Mouse (Mus musculus): ENCODE measurements at regions not wholly inside any gene's neighbourhood (a gene's known extent, or its start where the extent isn't known, plus 50 kb on each side); places are given as distances from the start of the nearest gene placed in this dataset.
A peak's percentile ranks its signal among the peaks of the same experiment; 100 is the strongest.

DNA sequence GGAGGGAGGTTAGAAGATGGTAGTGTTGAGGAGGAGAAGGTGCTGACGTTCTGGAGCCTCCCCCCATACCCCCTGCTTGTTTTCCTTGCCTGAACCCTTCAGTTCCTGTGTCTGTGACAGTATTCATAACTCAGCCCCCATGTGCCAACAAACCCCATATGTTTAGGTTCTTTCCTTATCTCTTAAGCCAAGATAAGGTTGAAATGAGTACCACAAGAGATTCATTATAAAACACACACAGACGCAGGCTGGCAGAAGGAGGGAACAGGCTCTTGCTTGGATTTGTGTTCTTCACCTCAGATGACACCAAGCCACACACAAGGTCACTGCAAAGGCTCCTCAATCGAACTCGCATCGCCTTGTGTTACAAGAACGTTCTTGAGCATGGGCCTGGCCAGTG, 162.9 kb upstream of the Arid2 start:
- no peak for ATAC-seq (ENCODE audit: low TSS enrichment)

DNA sequence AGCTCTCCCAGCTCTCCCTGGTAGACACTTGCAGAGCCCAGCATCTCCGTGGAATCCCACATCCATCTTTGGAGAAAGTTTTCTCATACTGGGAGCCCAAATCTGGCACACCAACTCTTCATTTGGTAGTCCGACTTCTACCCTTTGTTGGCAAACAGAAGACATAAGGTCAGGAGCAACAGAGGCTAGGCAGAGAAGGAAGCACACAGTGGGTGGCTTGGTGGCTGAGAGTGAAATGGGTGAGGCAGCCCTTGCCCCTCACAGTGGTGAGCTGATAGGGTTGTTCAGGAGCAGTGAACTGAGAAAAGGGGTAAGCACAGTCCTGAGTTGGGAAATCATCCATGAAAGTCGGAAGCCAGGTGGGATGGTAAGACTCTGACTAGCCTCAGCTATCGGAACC, 157.6 kb upstream of the Arid2 start:
- no peak for ATAC-seq (ENCODE audit: low TSS enrichment)

DNA sequence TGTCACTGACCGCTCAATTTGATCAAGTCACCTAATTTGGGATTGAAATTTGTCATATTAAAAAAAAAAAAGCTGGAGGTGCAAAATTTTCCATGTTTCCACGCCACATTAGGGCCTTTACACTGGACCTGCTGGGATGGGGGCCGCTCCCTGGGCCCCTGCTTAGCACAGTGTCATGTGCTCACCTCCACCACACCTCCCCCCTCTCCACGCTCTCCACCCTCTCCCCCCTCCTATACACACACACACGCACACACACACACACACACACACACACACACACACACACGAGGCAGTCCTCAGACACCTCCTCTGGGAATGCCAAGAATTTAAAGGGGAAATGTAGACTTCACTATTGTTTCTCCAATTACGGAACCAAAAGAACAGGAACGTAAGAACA, 156.8 kb upstream of the Arid2 start:
- no peak for ATAC-seq (ENCODE audit: low TSS enrichment)

DNA sequence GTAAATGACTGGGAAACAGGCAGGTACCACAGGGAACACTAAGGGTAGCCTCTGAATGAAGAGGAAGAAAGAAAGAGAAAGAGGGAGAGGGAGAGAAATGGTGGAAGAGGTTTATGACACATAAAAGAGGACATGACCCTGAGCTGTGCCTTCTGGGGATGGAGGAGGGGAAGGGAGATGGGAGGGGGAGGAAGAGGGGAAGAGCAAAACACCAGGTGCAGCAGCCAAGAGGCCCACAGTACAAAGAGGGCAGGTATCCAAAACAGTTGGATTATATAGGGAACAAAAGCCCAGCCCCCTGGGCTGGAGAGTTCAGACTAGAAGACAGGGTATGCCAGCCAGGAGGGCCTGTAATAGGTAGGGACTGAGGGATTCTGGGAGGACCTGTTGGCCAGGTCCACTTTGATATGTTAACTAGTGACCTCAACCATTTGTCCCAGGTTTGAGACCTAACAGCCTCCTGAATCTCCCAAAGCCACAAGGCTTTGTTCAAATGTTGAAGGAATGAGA, 155.7 kb upstream of the Arid2 start:
- ATAC-seq (ENCODE audit: low TSS enrichment), result no peak

DNA sequence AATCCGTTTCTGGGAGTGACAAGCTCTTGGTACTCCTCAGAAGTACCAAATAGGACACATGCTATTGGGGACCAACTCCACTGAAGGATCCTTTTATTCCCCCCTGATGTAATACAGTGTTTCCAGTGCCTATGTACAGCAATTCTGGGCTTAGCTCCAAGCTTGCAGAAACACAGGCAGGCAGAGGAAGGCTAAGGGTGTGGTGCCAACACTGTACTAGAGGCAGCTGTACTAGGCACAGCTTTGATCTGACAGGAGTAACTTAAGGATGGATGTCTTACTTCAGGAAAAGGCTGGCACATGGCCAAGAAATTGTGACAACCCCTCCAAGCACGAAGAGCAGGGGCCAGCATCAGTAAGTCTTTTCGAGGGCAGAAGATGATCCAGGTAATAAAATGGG, 154.7 kb upstream of the Arid2 start:
- ATAC-seq (ENCODE audit: low TSS enrichment), result peak; percentile 80

DNA sequence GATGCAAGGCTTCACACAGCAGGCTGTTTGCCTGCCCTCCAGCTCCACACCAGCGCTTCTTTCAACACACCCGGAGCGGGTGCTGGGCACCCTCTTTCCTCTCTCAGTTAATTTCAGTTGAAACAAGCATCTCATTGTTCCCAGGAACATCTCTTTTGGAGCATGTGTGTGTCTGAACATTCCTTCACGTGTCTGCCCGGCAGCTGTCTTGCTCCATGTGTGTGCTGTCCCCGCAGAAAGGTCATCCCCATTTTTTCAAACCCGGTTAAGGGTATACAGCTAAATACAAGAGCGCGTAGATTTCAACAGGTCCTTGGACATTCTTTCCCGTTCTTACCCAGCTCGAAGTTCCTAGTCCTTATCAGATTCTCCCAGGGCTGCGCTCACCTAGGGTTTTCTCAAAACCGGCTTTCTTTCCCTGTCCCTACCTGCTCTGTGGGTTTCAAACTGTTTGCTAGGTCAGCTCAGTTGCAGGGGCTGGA, 152.0 kb upstream of the Arid2 start:
- no peak for ATAC-seq (ENCODE audit: low TSS enrichment)

DNA sequence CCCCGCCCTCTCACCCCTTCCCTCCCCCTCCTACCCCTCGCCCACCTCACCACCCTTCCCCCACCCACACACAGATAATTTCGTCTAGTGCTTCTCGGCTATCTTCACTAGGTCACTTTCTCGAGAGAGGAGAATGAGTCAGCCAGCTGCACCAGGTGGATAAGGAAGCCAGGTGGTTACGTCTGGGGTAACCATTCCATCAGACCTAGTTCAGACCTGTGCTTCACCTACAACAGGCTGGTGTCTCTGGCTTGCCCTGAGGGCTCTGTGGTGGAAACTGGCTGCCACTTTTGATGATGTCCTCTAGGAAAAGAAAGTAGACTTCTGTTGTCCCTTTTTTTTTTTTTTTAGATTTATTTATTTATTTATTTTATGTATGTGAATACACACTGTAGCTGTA, 151.5 kb upstream of the Arid2 start:
- no peak for ATAC-seq (ENCODE audit: low TSS enrichment)

DNA sequence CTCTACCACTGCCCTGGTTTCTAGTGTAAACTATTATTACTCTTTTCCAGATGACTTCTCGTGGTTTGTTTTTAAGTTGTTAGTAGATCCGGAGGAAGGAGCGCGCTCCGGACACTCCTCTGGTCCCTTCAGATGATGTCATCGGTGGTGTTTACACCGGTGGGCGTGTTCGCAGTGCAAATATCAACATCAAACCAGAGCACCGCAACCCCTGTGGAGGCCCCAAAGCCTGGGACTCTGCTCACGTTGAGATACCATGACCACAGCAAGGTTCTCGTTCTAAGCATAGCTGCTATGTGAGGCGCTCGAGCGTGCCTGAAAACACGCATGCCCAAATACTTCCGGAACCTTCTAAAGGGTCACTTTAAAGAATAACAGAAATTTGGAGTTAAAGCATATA, 149.8 kb upstream of the Arid2 start:
- ATAC-seq (ENCODE audit: low TSS enrichment), result no peak

DNA sequence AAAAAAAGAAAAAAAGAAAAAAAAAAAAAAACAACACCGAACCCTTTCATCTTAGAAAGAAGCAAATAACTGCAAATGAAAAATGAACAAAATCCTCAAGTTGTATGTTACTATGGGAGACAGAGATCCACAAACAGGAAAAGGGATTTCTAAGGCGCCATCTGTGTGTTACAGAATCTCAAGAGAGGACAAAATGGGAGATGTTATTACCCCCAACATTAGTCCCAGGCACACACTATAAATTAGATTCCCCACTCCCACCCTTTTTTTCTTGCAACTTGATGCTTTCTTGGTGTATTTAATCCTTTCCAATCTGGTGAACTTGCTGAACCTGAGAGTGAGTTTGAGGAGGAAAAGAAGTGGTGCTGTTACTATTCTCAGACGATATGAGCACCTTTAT, 149.4 kb upstream of the Arid2 start:
- ATAC-seq (ENCODE audit: low TSS enrichment), result no peak

DNA sequence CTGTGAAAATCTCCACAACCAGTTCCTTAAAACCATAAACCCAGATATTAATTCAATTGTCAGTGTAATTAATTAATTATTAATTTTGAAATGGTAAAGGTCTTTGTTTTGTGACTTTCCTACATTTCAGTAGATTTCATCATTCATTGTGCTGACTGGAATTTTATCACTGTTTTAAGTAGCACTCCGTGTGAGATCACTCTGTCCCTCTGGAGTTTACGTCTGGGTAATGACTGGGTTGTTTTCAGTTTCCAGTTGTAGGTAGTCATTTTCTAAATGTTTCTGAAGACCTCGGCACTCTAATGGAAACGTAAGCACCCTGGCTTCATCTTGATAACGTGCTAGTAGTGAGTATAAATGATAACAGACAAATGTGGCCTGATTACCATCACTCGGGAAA, 133.8 kb upstream of the Arid2 start:
- no peak for ATAC-seq (ENCODE audit: low TSS enrichment)

DNA sequence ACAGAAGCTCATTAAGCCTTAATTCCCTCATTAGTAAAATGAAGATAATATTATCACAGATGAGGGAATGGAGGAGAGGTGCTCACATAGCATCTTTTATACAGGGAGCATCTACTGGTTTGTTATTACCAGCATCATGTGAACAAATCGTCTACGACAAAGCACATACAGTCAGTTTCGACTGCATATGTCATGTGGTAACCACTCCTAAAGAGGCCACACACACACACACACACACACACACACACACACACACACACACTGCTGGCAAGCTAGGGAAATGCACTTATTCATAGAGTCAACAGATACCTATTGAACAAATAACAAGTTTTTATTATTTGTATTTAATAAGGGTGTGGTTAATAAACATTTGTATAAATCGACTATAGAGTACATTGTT, 129.0 kb upstream of the Arid2 start:
- ATAC-seq (ENCODE audit: low TSS enrichment), result no peak

DNA sequence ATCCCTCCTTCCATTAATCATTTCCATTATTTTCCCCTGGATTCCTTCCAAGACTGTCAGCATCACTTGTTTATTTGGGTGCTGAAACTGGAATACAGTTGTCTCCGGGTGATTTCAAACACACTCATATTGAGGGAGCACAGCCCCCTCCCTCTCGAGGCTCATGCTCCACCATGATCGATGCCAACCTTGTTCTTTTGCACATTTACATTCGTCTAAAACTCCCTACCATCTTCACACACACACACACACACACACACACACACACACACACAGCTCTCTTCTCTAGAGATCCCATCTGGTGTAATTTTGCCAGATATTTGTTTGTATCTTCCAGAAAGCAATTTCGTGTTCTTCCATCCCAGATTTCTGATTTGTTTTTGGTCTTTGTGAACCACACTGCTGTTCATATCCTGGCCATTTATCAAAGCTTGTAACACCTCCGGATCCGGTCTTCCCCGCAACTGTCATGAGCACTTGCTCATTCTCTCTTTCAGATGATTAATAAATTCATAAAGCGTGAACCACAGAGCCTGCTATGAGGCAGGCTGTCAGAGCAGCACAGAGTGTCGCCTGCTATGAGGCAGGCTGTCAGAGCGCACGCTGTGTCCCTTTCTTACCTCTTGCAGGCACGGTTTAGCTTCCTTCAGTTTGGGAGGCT, 122.4 kb upstream of the Arid2 start:
- ATAC-seq (ENCODE audit: low TSS enrichment), result no peak

DNA sequence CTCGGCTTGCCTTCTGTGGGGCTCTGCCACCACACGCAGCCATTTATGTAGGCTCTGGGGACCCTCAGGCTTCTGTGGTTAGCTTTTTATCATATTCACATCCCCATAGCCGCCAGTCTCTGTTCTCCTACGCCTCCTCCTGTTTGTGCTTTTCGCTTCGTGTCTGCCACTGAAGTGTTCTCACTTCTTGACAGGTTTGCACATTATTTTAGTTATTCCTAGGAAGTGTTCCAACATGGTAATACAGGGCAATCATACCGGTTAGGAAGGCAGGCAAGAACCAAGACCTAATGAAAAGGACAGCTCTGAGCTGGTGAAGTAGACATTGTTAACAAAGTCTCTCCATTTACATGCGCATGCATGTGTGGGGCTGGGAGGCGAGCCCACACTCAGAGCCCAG, 120.1 kb upstream of the Arid2 start:
- ATAC-seq (ENCODE audit: low TSS enrichment), result no peak

DNA sequence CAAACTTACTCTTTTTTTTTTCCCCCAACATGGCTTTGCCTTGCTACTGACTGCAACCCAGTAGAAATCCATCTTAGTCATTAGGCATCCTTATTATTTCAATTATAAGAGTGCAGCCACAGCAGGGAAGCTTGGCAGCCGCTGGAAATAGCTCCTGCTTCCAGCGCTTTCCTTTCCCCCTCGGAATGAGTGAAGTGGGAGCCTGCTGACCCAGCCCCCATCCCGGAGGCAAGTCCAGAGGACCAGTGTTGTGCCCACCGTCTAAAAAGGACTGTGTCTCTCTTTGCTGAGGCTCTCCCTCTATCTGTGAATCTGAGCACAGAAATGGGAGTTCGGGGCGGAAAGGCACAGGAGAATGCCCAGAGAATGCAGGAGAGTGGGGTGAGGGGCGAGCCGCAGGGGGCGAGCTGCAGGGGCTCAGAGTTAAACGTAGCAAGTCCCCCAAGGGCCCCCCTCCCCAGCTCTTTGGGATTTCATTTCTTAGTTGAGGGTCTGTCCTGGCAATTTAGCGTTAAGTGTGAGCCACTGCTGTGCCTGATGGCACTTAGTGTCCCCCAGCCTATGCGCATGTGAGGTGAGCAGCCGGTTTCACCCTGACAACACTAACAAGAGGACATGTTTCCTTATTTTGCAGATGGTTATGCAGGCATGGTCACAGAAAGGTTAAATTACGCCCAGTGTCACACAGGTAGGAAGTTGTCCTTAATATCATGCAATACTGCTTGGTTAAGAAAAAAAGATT, 117.4 kb upstream of the Arid2 start:
- no peak for ATAC-seq (ENCODE audit: low TSS enrichment)

DNA sequence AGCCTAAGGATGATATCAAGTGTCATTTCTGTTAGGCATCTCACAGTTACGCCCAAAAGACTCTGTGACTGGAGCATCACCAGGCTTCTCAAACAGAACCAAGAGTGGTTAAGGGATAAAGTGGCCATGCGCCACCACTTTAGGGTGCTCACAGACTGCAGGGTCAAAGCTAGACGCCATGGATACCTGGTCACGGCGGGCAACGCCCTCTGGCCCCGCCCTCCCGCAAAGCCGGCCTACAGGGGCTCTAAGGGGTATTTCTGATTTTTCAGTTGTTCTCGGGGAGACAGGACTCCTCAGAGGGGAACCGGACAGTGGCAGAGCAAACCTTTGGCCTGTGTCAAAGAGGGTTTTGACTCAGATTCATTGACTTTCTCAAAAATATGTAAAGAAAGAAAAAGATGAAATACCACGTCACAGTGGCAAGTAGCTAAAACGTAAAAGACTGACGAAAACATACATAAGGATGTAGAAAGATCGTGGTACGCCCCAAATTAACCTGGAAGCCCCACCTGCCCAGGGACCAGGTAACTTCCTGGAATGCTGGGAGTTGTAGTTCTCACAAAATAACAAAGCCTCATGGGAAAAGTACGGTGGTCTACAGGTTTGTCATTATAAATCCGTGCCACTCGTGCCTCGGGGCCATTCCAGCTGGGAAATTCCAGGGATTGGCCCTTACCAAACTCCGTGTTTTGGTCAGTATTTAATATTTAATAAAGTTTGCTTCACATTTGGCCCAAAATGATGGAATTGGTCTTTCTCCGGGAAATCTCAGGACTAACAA, 116.1 kb upstream of the Arid2 start:
- ATAC-seq (ENCODE audit: low TSS enrichment), result no peak

DNA sequence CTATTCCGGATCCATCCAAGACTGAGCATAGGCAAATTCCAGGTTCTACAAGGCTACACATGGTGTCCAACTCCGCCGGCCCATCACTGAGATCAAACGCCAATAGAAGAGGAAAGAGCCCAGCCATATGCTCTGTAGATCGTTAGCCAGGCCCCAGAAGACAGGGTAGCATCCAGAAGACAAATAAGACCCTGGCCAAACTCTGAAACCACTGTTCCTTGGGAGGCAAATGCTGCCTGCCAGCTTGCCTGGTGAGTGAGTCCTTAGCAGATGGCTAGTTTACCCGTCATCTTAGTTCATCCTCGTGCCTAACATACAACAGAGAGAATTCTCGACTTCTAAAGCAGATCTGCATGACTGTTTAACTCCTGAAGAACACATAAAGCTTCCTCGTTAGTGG, 109.4 kb upstream of the Arid2 start:
- no peak for ATAC-seq (ENCODE audit: low TSS enrichment)

DNA sequence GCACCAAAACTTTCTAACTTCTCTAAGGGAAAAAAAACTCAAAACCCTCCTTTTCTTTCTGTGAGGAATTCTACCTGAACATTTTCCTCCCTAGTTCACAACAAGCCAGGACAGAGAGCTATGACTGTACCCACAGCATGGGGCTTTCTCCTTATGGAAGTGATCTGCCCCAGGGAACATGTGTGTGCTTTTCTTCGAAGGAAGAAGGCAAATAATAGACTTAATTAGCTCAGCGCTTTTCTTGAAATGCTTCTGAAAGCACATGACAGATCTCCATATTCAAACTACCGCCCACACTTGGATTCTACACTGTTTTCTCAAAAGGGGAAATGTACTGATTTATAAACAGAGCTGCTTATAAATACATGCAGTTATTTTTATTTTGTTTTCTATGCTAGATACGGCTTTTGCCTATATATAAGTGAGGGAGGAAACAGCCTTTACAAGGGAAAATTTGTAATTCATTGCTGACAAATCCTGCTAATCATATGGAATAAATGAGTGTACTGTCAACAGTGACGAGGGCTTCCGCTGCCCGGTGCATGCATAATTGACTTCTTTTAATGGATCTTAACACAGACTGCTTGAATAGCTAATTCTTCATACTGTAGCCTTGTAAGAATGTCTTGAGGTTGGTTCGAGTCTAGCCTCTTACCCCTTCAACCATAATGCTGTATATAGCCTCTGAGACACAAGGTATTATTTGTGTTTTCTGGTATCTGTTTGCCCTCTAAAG, 108.8 kb upstream of the Arid2 start:
- no peak for ATAC-seq (ENCODE audit: low TSS enrichment)

DNA sequence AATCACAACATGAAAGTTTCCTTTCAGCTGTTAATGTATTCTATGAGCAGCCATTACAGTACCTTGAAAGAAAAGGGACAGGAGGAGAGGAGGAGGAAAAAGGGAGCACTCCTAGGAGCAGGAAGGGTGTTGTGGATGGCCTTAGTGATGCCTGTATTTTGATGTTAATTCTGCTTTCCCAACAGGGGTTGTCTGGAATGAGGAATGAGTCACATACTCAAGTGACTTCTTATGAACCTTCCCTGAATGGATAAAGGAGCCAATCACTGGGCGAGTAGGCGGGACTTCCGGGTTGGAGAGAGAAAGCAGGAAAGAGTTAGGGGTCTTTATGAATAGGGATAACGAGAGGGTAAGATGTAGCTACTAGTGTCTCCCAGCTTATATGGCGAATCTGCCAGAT, 107.8 kb upstream of the Arid2 start:
- ATAC-seq (ENCODE audit: low TSS enrichment), result no peak

DNA sequence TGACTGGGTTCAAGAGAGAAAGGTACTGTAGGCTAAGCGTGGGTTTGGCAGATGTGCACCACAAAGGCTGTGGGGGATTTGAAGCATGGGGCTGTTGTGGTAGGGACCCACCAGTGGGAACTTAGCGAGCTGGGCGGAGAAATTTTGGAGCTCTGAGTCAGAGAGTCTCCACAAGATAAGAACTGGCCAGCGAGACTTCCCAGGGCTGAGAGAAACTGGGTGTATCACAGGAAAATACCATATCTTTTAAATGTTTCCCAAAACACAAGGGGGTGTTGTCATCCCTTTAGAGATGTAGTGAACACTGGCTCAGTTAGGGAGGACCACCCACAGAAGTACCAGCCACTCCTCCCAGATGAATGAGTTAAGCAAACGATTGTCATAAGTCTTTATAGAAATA, 107.3 kb upstream of the Arid2 start:
- no peak for ATAC-seq (ENCODE audit: low TSS enrichment)

DNA sequence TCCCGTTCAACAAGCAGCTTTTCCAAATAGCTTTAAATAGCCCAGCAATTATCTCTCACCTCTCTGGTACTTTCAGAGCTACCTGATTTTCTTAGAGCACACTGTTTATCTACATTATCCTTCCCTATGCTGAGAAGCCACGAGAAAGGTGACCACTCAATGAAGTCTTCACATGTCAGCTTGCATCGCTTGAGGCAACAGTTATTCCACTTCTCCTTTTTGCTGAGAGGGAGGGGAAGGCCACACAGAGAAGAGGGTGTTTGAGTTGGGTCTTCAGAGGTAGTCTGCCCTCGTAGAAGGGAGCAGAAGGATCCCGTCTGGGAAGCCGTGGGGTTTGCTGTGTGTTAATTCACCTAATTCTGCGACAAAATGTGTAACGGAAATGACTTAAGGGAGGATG, 106.3 kb upstream of the Arid2 start:
- ATAC-seq (ENCODE audit: low TSS enrichment), result no peak

DNA sequence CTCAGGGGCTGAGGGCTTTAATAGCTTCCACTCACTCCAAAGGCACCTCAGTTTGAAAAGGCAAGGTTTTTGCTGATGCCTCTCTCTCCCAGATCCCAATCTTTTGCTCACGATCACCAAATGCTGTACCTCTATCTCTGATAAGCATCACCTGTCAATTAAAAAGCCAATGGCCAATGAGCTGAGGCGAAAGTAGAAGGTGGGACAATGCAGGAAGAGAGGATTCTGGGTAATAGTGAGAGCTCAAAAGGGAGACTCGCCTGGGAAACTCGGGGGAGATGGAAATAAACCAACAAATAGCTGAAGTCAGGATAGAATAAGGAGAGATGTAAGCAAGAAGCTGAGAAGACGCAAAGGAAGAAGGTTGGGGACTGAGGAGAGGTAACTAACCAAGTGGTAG, 105.0 kb upstream of the Arid2 start:
- no peak for ATAC-seq (ENCODE audit: low TSS enrichment)

DNA sequence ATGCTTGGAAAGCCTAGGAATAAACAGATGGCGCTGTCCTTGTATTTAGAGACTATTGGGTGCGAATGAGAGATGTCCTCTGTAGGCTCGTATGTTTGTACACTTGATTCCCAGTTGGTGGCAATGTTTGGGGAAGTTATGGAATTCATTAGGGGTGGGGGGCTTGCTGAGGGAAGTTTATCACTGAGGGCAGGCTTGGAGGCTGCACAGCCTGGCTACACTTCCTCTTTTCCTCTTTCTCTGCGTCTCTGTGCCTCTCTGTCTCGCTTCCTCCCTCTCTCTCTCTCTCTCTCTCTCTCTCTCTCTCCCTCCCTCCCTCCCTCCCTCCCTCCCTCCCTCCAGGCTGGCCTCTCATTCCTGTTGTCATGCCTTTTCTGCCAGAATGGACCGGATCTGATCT, 104.2 kb upstream of the Arid2 start:
- ATAC-seq (ENCODE audit: low TSS enrichment), result no peak

All from frontal cortex, adult (tissue).